Mouse (Mus musculus) skeletal muscle tissue, adult 2 months (tissue): Measurements from ENCODE around the gene Anapc5.

Experiments used
- DNase-seq: peaks from one replicate; pipeline ENCODE4 v3.0.0-alpha.2; 2012; ENCODE audit warnings: low read depth, low spot score

Gene Anapc5

DNA sequence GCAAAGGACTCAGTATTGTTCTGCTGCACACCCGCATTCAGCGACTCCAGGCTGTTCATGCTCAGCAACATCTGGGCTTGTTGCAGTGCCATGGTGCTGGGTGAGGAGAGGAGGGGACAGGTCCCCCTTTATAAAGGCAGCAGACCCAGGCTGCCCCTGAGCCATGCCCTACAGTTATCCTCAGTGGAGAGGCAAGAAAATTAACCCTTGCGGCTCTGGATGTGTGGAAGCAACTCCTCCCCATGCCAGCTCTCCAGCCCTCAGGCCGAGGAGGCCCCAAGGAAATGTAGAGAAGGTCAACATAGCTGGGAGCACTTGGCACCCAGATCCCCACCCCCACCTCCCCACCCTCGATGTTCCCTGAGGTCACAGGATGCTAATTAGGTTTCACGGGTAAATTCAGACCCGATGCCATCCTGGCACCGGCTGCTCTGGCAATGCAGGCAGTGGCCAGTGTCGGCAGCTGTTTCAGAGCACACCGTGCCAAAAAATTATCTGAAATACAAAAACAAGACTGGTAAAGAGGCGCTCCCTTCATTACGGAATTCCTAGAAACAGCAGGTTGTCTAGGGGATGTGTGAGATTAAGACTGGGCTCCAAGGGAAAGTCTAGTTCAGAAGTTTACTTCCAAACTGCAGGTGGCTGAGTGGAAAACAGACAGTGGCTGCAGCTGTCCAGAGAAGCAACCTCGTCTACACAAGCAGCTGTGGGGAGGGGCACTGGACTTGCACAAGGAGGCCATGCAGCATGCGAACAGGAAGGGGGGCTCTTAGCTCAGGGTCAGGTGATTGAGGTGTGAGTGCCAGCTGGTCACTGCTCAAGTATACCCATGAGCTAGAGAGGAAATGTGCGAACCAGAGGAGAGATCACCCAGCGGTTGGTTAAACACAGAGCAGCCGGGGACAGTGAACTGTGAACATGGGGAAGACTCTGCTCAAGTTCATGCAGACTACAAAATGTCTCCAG lies 21.5 kb downstream of the Anapc5 start:
- DNase-seq = peak; percentile 46

DNA sequence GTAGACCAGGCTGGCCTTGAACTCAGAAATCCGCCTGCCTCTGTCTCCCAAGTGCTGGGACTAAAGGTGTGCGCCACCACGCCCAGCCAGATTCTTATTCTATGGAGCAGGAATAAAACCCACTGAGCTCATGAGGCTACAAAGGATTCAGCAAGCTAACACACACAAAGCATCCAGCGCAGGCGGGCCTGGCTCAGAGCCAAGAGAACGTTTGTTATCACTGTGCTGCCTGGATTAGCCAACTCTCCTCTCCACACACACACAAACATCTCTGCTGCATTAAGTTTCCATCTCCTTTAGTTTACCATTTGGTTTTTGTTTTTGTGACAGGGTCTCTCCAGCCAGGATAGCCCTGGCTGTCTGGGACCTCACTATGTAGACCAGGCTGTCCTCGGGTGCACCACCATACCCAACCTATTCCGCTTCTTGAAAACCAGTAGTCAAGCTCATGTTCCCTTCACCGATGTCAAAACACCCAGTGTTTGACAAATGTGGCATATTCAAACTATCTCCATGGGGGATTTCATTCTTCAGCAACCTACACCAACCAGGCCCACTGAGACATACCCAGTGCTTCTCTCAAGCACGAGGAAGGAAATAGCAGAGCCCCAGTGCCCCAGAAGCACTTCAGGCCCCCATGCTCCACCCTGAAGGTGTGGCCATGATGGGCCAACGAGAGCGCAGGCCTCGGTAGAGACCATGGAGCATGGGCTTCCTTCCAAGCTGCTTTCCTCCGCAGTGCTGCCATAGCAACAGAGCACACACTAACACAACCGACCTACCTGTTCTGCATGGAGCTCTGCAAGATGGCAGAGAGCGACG lies 22.4 kb downstream of the Anapc5 start:
- DNase-seq = no peak

DNA sequence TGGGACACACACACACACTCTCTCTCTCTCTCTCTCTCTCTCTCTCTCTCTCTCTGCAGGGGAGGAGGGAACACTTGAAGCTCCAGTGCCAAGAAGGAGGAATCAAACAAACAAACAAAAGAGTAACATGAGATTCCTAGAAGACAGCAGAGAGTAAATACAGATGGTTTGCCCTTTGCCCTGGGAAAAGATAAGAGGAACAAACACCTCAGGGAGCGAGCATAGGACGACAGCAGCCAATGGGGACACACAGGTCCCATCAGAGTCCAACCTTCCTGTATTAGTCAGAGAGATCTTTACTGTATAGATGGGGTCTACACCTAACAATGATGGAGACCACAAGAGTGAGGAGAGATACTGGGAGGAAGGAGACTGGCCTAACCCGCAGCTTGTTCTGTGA lies 23.3 kb downstream of the Anapc5 start:
- DNase-seq = no peak

DNA sequence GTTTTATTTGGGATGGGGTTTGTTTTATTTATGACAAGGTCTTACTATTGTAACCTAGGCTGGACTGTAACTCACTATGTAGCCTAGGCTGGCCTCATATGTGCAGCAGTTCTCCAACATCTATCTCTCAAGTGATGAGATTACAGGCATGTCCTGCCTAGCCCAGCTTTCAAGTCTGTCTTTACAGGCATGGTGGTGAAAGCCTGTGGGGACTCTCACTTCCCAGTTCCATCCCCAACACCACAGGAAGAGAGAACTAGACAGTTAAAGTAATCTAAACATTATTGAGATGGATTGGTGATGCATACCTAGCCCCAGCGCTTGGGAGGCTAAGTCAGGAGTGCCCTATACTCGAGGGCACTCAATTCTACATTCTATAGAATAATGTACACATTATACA lies 32.4 kb downstream of the Anapc5 start:
- no peak for DNase-seq

DNA sequence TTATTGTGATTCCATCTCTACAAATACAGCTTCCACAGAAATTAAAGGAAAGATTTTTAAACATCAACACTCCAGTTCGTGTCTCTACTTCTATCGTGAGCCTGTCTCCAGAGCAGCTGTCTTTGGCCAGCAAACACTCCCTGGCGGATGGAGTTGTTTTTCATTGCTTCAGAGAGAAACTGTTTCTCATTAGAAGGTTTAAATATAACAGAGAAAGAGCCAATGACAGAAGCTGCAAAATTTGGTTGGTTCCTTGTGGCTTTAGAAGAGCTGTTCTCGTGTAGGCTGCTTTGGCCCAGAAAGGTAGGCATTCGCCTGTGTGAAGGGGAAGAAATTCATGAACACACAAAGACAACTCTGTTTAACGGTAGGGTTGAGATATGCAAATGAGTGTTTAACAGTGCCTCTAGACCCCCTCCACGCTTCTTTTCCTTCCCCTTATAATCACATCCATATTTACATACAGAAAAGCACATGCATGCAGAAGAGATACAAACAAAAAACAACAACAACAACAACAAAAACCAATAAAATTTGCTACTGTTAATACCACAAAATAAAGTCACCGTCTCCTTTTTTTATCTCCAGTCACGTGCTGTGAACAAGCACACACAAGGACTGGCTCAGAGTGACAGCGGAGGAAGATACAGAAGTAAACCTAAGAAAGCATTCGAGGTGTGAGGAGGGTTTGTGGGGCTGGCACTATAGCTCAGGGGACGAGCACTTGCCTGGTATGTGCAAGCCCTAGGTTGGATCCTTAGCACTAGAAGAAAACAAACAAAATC lies 34.9 kb downstream of the Anapc5 start:
- DNase-seq = no peak

DNA sequence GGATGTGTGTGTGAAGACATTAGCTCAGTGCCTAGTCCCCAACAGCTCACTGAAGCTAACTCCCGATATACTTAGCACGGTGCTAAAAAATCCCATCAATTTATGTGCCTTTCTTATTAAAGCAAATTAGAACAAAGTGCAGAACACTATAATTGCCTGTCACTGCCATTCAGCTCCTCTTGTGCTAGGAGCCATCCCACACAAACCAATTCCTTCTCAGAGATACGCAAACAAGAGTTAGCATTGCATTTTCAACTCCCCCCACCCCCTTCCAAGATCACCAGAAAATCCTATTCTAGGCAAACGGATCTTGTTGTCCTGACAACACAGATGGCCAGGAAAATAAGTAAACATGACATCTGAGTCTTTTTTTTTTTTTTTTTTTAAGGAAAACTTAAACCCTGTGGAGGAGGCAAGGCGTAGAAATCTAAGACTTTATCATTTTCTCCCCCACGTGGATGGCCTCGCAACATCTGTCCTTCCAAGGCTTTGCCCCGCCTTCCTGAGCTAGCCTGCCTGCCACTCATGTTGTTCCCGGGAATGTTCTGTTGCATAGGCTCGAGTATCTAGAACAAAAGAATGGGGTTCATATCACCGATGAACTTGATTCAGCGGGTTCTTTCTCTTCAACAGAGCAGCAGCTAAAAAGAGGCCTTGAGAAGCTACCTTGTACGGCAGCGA lies 37.3 kb downstream of the Anapc5 start:
- no peak for DNase-seq

DNA sequence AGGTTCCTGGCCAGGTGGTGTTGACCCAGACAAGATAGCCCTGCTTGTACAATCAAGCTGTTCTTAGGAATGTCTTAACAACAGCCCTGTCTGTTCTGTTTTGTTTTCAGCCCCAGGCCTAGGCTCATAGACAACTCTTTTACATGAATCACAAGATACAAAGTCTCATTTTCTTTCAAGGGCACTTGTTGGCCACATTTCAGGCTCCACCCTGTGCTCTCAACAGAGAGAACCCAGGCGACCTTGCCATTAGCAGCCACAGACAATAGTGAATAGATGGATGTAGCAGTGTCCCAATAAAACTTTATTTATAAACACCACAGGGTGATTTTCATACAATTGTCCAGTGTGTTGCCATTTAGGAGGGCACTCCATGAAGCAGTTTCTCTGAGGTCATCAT lies 39.1 kb downstream of the Anapc5 start:
- DNase-seq = no peak

DNA sequence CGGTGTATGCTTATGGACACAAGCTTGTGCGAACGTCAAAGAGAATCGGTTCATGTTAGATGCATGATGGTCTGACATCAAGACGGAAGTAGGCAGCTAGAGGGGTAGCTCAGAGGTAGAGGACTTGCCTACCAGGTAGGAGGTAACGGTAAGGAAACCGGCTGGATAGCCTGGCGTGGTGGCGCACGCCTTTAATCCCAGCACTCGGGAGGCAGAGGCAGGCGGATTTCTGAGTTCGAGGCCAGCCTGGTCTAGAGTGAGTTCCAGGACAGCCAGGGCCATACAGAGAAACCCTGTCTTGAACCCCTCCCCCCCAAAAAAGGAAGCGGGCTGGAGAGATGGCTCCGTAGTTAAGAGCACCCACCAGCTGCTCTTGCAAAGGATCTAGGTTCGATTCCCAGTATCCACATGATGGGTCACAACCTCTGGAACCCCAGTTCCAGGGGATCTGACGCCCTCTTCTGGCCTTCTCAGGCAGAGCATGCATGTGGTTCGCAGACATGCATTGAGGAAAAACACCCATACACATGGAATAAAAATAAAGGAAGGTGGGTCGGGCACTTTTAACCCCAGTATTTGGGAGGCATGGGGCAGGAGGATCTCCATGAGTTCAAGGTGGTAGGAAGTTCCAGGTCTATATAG lies 40.2 kb downstream of the Anapc5 start:
- no peak for DNase-seq

DNA sequence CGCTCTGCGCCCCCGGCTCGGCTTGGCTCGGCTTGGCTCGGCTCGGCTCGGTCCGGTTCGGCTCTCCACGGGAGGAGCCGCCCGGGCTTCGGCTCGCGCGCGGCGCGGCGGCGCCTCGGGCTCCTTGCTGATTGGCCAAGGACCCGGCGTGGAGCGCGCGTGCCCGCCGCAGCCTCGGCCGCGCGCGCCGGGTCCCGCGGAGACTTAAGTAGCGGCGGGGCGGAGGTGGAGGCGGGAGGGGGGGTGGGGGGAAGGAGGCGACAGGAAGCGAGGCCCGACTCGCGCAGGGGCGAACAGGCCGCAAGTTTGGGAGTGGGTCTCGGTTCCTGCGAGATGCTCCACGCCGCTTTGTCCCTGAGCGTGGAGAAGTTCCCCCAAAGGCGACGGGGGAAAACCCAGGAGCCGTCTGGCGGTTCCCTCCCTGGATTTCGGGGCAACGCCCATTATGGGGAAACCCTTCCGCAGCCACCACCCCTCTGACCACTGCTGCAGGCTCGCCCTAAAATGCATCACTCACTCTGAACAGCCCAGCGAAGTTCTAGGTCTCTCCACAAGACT lies 41.8 kb downstream of the Anapc5 start, which contains the start of gene Camkk2:
Camkk2 (minus strand) TSS at position 133 of the 558 bp plus-strand sequence.
- DNase-seq = peak; percentile 83

DNA sequence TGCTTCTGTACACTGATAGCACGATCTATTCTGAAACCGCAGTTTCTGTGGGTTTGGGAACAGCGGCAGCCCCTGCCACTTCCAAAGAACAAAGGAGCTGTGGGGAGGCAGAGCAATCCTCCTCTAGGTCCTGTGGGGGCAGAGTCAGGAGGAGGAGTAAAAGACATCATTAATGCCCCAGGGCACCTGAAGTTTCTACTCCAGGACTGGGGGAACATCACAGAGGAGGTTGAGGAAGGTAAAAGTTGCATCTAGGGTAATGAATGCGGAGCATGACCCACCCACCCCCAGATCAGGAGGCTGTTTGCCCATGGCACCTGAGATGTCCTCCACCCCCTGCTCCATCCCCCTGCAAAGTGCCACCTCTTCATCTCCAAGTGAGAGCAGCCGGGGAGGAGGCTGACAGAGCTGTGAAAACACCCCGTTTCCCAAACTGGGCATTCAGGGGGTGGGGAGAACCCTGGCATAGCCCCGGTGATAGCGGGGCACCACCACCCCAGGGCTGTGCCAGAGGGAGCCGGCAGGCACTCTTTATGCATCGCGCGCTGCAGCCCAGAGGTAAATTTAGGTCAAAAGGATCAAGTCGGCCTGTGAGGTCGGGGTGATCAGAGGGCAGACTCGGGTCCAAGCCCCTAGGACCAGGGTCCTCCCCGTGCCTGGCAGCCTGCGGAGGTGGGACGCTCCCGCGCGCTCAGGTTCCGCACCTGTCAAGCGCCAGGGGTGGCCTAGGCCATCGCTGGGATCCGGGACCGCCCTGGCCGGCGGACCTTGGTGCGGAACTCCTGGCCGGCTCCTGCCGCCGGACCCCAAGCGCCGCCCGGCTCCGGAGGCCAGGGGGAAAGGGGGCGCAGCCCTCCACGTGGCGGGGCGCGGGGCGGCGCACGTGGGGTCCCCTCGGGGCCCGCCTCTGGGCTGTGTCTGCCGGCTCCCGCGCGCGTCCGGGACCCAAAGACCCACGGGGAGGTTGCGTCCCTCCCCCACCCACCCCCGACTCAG lies 42.6 kb downstream of the Anapc5 start:
- no peak for DNase-seq

DNA sequence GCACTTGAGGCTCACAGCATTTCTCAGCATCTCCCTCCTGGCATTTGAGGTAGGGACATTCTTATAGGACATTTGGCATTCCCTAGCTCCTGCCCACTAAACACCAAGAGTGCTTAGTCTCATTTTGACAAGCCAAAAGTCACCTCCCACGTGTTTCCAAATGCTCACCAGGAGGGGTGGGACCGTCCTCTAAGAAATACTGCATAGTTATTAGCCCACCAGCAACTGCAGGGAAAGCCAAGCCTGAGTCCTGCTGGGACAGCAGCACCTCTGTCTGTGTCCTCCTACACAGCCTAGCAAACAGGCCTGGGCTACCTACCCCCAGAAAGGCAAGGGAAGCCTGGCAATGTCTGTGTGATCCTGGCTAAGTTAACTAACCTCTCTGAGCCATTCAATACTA lies 43.8 kb downstream of the Anapc5 start:
- DNase-seq = no peak

DNA sequence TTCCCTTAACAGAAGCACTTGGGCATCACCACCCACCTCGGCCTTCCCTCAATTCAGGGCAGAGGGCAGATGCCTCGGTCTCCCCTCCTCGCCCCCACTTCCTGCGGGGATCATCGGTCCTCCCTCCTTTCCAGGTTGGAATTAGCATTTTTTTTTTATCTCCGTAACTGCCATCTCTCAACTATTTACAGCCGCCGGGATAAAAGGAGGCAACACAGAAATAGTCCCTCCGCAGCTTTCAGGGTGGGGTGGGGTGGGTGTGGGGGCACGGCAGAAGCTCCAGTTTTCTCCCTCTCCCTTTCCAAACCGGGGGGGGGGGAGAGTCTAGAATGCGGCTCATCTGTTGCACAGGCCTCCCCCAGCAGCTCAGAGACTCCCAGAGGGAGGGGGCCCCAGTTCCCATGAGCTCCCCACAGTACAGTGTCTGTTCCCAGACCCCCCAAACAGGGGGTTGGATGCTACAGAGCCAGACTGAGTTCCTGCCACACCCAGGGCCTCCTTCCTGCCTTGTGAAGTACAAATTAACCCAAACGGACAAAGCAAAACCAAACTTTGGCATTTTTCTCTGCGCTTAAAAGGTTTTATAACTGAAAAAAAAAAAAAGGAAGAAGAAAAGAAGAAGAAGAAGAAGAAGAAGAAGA lies 45.4 kb downstream of the Anapc5 start:
- DNase-seq = no peak

DNA sequence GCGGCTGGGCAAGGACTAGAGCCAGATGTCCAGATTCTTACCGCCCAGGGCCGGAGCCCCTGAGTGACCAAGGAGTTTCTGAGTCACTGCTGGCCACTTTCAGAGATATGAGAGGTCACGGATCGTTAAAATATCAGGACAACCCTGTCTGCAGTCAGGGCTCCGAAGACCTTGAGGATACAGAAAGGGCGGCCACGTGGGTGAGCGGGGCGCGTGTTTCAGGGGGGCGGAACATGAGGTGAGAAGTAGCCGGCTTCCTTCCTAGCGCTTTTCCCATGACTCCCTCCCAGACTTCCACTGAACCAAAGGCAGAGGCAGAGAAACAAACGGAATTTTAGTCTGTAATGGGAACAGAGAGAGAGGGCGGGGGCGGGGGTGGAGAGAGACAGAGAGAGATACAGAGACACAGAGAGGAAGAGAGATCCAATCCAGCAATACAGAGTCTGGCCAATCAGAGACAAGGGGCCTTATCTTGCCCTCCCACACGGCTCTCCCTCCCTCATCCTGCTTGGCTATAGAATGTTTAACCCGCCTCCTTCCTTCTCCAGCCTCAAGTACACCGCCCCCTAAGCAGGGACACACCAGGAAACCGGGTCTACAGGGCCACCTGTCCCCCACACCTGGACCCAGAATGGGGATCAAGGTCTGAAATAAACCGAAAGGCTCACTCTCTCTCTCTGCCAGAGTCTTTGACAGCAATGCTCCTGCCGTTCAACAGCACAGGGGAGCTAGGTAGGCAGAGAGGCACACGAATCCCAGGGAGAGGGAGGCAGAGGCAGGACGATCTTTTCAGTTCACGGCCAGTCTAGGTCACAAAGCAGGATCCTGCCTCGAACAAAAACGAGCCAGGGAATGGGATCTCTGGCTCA lies 46.2 kb downstream of the Anapc5 start:
- DNase-seq = no peak

DNA sequence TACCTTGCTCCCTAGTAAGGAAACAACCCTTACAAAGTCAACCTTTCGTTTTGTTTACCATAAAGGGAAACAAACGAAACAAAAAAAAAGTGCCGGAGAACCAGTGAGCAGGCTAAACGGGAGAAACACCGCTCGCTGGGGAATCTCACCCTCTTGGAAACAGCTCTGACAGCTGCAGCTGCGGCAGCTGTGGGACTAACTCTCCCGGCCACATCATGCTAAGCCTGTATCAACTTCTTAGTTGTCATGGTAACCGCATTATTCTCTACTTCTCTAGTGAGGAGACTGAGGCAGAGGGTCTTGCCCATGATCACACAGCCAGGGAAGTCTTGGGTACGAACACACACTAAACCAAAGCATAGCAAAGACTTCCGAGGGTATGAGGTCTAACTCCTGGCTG lies 47.4 kb downstream of the Anapc5 start:
- no peak for DNase-seq

DNA sequence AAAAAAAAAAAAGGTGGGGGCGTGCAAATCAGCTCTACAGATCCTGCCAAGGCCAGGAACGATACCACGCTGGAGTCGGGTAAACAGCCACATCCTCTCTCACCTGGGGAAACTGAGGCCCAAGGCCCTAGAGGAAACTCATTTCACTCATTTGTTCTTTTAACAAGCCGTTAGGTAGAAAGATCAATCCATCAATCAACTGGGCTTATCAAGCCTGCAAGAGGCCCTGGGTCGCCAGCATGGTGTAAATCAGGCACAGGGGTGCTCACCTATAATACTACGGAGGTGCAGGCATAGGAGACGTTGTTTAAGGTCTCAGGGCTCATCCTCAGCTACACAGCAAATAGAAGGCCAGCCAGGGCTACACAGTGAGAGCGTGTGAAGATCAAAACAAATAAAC lies 49.7 kb downstream of the Anapc5 start:
- DNase-seq = no peak

DNA sequence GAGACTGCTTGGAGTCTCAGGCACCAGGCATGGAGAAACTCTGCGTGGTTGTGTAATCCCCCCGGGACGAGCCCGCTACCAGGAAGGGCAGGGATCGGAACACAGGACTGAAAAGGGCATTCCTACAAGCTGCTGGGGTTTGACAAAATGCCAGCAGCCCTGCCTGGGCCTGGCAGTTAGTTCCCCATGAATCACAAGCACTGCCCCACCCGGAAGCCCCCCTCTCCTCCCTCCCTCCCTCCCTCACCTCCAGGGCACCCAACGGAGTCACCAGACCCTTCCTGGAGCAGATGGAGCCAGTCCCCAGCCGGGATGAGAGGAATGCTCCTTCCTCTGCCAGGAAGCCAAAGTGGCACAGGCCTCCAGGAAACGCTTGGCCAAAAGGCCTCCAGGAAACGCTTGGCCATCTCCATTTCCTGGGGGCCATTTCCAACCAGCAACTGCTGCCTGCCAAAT lies 50.3 kb downstream of the Anapc5 start:
- peak; percentile 88 for DNase-seq

DNA sequence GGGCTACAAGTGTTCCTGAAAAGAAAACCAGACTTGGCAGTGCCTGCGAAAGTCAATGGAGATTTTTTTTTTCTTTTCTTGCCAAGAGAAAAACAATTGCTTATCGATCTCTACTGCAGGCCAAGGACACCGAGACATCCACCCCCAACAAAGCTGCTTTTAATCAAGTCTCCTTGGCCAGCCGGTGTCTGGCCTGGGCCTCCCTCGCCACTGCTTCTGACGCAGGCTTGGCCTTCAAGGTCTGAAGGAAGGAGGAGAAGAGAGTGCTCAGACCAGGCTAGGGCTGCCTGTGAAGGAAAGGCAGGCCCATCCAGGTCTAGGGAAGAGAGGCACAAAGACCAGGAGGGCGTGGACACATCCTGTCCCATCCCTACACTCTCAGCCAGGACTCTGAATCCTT lies 50.8 kb downstream of the Anapc5 start:
- peak; percentile 56 for DNase-seq
